Mouse (Mus musculus) hindbrain, postnatal 0 days (tissue): ENCODE data around the gene Fbxl21. TPM values are rescaled to one million over a fixed set of nuclear protein-coding genes. Genes with fewer than 3 reads are reported as not detected.

ENCODE experiments used
- ATAC-seq: fragments of 200-750 bp; cut with Nextera tagmentation; 2 replicates; pipeline ENCODE4 v1.8.0; 2017; ENCODE audit warnings: mild to moderate bottlenecking, moderate TSS enrichment, moderate library complexity
- DNase-seq: peaks from one replicate; pipeline ENCODE4 v3.0.0-alpha.2; 2015; ENCODE audit warnings: low spot score
- H3K27ac ChIP-seq: fragments of 300-500 bp; sonication (generic); 2 replicates; pipeline ENCODE4 v1.5.1; 2014; ENCODE audit warnings: mild to moderate bottlenecking
- H3K27me3 ChIP-seq: fragments of 300-500 bp; sonication (generic); 2 replicates; pipeline ENCODE4 v1.6.1; 2014; ENCODE audit warnings: low read length, mixed read lengths; ENCODE audit not compliant: insufficient read depth
- H3K36me3 ChIP-seq: fragments of 300-500 bp; sonication (generic); 2 replicates; pipeline ENCODE4 v1.6.1; 2014; ENCODE audit warnings: low read length, mixed read lengths; ENCODE audit not compliant: insufficient read depth
- H3K4me1 ChIP-seq: fragments of 300-500 bp; sonication (generic); 2 replicates; pipeline ENCODE4 v1.6.1; 2014; ENCODE audit warnings: antibody characterized with exemption, low read length, mixed read lengths; ENCODE audit not compliant: insufficient read depth
- H3K4me2 ChIP-seq: fragments of 300-500 bp; sonication (generic); 2 replicates; pipeline ENCODE4 v1.6.1; 2014; ENCODE audit warnings: low read depth, mild to moderate bottlenecking, low read length, moderate library complexity, mixed read lengths
- H3K4me3 ChIP-seq: fragments of 300-500 bp; sonication (generic); 2 replicates; pipeline ENCODE4 v1.5.1; 2014; ENCODE audit warnings: low read length
- H3K9ac ChIP-seq: fragments of 300-500 bp; sonication (generic); replicated peaks from 2 replicates; pipeline ENCODE4 v1.6.1; 2014; ENCODE audit warnings: mild to moderate bottlenecking, low read length, moderate library complexity, mixed read lengths
- H3K9me3 ChIP-seq: fragments of 300-500 bp; sonication (generic); 2 replicates; pipeline ENCODE4 v1.6.1; 2016; ENCODE audit warnings: low read length, mixed read lengths
- CTCF ChIP-seq: IDR thresholded peaks from 2 replicates; pipeline ENCODE4 v1.5.1; 2016; ENCODE audit warnings: antibody characterized with exemption, control low read depth, low read depth
- WGBS: fragments of 180-500 bp; shearing (Covaris S2); extraction: QIAGEN DNeasy Blood & Tissue Kit; methylation state at CpG from one replicate; pipeline ENCODE4 v1.1.7; 2014; 5-methylcytosine and 5-hydroxymethylcytosine counted together
- polyA plus RNA-seq: library from polyadenylated mRNA; unstranded; fragments of >200 nt; fragmentation: Nextera tagmentation; extraction: Ambion mirVana; gene quantifications from 2 replicates; pipeline ENCODE4 v1.2.1, GENCODE M21; 2015
- total RNA-seq: library from RNA; depleted of rRNA; stranded (reverse); fragments of >200 nt; gene quantifications from 2 replicates; pipeline ENCODE4 v1.2.3, GENCODE M21; 2014; rRNA removed

Gene Fbxl21
- total and polyA plus RNA-seq, 2 experiments from 2014 or later = 5.6 to 6.1 TPM

- TF ChIP-seq CTCF = no peak
- H3K4me2 ChIP-seq = no peak overlapping the region
- DNase-seq (no peak), ATAC-seq (no peak)
- peaks cover 5% of the 10 kb centered on the region for H3K4me1 ChIP-seq
- H3K4me3 ChIP-seq = no peak overlapping the region
- H3K9ac ChIP-seq = no peak overlapping the region
- no peaks in the 10 kb centered on the region for H3K36me3 ChIP-seq
- 31% methylated on average over 3 of the region's 3 CpGs for WGBS
- H3K27me3 ChIP-seq = no peaks in the 10 kb centered on the region
- no peaks in the 10 kb centered on the region for H3K9me3 ChIP-seq
- H3K27ac ChIP-seq = no peak overlapping the region
Measured at GRCm38 (mm10) chr13:56582720-56583119, 60.4 kb downstream of the Fbxl21 start.

DNA sequence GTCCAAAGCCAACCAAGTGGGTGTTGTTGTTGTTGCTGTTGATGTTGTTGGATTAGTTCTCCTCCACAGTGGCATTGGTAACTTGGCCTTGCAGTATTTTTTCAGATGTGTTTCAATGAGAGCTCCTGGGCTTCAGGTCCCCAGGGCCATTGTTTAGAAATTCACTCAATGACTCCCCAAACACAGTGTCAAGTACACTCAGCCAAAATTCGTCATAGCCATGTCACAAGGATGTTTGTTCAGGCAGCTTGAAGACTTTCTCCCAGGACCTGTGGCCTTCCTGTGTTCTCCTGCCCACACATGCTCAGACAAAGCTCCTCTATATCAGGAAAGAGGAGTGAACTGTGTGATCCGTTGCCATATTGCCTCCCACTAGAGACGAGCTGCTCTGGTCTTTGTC lies 63.8 kb downstream of the Fbxl21 start:
- Histone ChIP-seq H3K4me1 (peaks cover 5% of the 10 kb centered on the region), H3K27ac (no peak overlapping the region), H3K4me3 (no peak overlapping the region), H3K4me2 (no peak overlapping the region), H3K36me3 (no peaks in the 10 kb centered on the region), H3K9me3 (no peaks in the 10 kb centered on the region), H3K9ac (no peak overlapping the region), H3K27me3 (no peaks in the 10 kb centered on the region)
- 86% methylated on average over 3 of the region's 3 CpGs for WGBS
- no peak for DNase-seq
- TF ChIP-seq CTCF = no peak
- no peak for ATAC-seq

Other genes with a start within 250 kb of the Fbxl21 start
- 17.5 and 20.2 TPM in 2 replicates for gene Cxcl14, start 225.9 kb upstream of the Fbxl21 start, total RNA-seq
- gene Cxcl14, start 225.9 kb upstream of the Fbxl21 start, polyA plus RNA-seq = 19.2 and 19.9 TPM in 2 replicates
- not detected in 2 replicates for gene Gm3045, start 95.9 kb upstream of the Fbxl21 start, total RNA-seq
- gene Gm3045, start 95.9 kb upstream of the Fbxl21 start, polyA plus RNA-seq = not detected in 2 replicates
- gene Slc25a48, start 84.1 kb upstream of the Fbxl21 start, total RNA-seq = 0.07 TPM in 1 of 2 replicates, not detected in the other
- gene Slc25a48, start 84.1 kb upstream of the Fbxl21 start, polyA plus RNA-seq = 0.05 TPM in 1 of 2 replicates, not detected in the other
- gene Il9, start 40.2 kb upstream of the Fbxl21 start, total RNA-seq = not detected in 2 replicates
- gene Il9, start 40.2 kb upstream of the Fbxl21 start, polyA plus RNA-seq = not detected in 2 replicates
- not detected in 2 replicates for gene Lect2, start 26.0 kb downstream of the Fbxl21 start, total RNA-seq
- 0.23 TPM in 1 of 2 replicates, not detected in the other for gene Lect2, start 26.0 kb downstream of the Fbxl21 start, polyA plus RNA-seq
- 4.9 and 8.6 TPM in 2 replicates for gene Tgfbi, start 87.1 kb downstream of the Fbxl21 start, total RNA-seq
- 6.2 and 7.1 TPM in 2 replicates for gene Tgfbi, start 87.1 kb downstream of the Fbxl21 start, polyA plus RNA-seq
- gene Smad5, start 180.5 kb downstream of the Fbxl21 start, total RNA-seq = 39.5 and 40.5 TPM in 2 replicates
- gene Smad5, start 180.5 kb downstream of the Fbxl21 start, polyA plus RNA-seq = 14.2 and 17.7 TPM in 2 replicates
- gene Gm45623, start 231.4 kb downstream of the Fbxl21 start, total RNA-seq = 12.4 and 15.1 TPM in 2 replicates
- 2.2 and 2.4 TPM in 2 replicates for gene Gm45623, start 231.4 kb downstream of the Fbxl21 start, polyA plus RNA-seq